Mouse (Mus musculus): ENCODE measurements around the gene Gnb1. TPM values are rescaled to one million over a fixed set of nuclear protein-coding genes. Genes with fewer than 3 reads are reported as not detected.
"Not testable (repeated sequence)": the region's sequence is repeated elsewhere in the genome, so short reads cannot be mapped to it uniquely, and the experiment has no call there.

Gnb1 gene
- polyA plus RNA-seq, 2 experiments from 2014 or later: 291 TPM

DNA sequence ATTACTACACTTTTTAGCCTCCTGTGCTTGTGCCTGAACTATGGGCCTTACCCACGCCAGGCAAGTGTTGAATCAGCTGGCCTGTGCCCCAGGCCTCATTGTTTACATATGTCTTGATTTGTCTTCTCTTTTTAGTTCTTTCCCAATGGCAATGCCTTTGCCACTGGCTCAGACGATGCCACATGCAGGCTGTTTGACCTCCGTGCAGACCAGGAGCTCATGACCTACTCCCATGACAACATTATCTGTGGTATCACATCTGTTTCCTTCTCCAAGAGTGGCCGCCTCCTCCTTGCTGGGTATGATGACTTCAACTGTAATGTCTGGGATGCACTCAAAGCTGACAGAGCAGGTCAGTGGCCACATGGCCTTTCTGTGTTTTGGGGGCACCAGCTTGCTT, 63.7 kb downstream of the Gnb1 start:
- ATAC-seq: no peak

DNA sequence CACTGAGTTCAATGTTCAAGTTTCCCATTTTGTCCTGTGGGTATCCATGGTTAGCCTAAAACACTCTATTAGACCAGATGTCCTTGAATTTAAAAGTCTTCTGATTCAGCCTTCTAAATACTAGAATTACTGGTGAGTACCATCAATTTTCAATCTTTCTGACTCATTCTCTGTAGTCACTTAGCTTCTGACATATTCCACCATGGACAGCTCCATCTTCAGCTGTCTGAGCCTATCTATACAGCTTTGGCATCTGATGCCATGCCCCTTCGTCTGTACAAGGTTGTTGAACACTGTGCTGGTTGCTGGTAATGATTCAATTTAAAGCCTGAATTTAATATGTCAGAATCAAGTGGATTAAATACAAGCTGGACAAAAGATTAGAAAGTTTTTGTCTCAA, 64.3 kb downstream of the Gnb1 start:
- no peak for ATAC-seq

GRCm38 (mm10) chr4:155559454-155559853, 68.3 kb downstream of the Gnb1 start:
- peak; percentile 14 for ATAC-seq

DNA sequence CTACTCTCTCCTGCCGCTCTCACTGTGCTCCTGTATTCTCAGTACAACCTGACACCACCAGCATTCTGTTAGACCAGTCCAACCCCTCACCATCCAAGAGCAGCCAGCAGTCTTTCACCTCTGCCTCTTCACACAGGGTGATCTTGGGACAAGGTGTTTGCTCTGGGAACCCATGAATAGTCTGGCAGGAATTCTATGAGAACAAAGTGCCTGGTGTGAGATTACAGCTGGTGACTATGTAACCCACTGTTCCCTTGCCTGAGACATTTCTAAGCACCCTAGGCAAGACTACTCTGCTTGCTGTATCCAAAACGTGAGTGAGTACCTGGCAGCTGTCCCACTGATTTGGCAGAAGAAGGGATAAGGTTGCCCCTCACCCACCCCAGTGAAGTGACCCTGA, 69.8 kb downstream of the Gnb1 start:
- no peak for ATAC-seq

DNA sequence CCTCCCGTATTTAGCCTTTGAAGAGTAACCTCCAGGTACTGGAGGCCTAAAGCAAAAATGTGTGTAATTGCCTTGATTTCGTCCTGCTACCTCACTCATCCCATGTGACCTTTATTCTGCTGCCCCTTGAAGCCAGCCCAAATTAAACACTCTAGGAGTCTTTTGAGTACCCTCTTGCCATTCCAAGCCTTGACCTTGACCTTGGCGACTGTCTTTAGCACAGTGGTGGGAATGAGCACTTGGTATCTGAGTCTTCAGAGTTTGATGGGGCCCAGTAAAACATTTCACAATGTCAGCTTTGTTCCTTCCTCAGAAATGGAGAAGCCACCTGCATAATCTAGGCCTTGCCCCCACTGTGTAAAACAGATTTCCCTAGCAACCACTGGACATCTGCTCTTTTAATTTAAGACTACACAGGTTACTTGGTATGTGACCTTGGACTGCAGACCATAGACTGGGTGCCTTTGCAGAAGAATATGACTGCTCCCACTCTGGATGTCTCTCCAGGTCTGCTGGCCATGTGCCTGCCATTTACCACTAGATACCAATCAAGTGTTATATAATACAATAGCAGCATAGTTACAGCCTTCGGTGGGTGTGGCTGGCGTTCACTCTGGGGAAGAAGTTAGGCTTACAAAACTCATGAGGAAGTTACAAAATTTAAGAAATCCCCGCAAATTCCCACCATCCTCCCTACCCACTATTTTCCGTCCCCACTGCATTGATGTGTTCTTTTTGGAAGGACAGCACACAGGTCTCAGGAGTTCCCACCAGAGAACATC, 70.7 kb downstream of the Gnb1 start, which contains the start of gene Nadk:
Gene Nadk, plus strand, starts transcription at position 718 of the 782 bp plus-strand sequence.
- no peak for ATAC-seq

GRCm38 (mm10) chr4:155562725-155563399, 71.7 kb downstream of the Gnb1 start:
- no peak for ATAC-seq

DNA sequence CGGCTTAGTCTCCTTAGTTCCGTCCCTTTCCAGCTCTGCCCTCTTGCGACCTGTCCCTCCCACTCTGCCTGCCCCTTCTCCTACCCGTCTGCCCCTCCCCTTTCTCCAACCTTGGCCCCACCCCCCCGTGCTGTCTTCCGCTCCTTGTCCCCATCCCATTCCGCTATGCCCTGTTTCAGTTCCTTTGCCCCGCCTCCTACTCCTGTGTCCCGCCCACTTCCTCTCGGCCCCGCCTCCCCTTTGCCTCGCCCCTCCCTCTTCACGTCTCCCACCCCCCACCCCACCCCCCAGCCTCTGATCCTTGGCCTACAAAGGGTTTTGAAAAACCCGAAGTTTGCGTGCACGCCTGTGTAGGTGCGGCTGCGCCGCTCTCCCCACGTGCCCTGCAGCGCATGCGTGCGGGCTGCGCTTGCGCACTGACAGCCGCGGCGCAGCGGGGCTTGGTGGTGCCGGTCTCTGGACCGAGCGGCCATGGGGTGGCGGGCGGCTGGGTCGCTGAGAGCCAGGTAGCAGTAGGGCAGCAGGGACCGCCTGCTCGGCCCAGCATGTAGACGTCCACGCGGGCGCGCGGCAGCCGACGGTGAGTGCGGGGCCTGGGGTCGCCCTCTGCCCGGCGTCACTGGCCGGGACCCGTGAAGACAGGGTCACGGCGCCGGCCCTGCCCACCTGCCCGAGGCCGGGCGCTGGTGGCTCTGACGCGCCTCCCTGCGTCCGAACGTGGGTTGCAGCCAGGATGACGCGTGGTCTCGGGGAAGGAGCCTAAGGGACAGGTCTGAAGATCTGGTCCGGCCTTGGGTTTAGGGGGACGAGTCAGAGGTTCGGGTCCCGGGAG, 72.5 kb downstream of the Gnb1 start:
- ATAC-seq: peak; percentile 78

- no peak for ATAC-seq
These were observed 73.3 kb downstream of the Gnb1 start for GRCm38 (mm10) chr4:155564315-155565069.

GRCm38 (mm10) chr4:155566555-155566954, 75.4 kb downstream of the Gnb1 start:
- ATAC-seq: no peak

GRCm38 (mm10) chr4:155568170-155568569, 77.0 kb downstream of the Gnb1 start:
- peak; percentile 46 for ATAC-seq

DNA sequence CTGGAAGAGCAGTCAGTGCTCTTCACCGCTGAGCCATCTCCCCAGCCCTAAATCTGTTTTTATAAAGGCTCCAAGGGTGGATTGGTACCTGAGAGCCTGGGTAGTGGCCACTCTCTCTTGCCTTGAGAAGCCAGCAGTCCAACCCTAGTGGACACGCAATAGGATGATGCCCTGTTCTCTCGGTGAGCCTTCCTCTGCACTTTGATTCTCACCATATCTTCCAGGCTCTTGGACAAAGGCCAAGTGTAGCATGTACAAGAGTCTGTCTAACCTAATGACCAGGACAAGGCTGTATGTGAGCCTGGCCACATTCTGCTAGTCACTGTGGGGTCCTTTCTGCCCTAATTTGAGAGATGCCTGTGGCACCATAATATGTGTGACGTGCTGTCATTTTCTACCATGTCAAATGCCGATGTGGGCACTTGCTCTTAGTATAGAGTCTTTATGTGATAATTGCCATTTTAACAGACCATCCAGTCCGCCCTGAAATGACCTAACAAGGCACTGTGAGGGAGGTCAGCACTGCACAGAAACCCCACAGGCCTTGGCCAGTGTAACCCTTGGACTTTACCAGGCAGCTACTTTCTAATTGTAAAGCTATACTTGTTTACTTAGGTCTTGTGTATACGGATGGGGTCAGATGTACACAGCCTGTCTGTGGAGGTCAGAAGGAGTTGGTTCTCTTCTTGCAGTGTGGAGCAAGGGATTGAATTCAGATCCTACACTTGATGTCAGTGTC, 77.6 kb downstream of the Gnb1 start:
- ATAC-seq: no peak

DNA sequence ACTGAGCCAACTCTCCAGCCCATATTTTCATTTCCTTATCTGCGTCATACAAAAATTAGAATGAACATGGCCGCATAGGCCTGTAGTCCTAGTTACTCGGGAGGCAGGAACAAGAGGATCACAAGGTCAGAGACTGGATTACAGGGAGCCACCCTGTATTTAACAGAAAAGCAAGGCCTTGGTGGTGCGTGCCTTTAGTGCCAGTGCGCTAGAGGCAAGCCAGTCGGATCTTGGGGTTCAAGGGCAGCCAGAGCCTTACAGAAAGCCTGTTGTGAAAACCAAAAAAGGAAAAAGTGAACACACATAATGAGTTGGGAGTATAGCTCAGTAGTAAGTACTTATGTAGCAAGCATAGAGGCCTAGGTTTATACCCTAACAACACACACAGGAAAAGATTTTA, 78.7 kb downstream of the Gnb1 start:
- ATAC-seq: no peak

- not testable (repeated sequence) for ATAC-seq
These were observed 79.2 kb downstream of the Gnb1 start for GRCm38 (mm10) chr4:155570315-155570714.

GRCm38 (mm10) chr4:155571442-155571841, 80.3 kb downstream of the Gnb1 start:
- peak; percentile 39 for ATAC-seq

- ATAC-seq: no peak
These were observed 82.0 kb downstream of the Gnb1 start for GRCm38 (mm10) chr4:155573155-155573554.

DNA sequence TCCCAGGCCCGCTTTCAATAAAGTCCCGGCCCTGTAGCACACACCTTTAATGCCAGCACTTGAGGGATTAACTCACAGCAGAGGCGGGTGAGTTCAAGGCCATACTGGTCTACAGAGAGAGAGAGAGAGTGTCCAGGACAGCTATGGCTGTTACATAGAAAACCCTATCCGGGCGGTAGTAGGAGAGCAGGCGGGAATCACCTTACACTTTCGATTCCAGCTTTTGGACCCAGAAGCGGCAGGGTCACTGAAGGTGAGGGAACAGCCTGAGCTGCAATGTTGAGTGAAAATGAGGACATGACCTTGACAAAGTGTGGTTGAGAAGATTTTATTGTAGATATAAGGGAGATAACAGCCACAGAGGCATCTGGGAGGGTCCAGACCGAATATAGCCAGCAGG, 82.7 kb downstream of the Gnb1 start:
- ATAC-seq: no peak

- ATAC-seq: no peak
These were observed 83.8 kb downstream of the Gnb1 start for GRCm38 (mm10) chr4:155574931-155575330.

DNA sequence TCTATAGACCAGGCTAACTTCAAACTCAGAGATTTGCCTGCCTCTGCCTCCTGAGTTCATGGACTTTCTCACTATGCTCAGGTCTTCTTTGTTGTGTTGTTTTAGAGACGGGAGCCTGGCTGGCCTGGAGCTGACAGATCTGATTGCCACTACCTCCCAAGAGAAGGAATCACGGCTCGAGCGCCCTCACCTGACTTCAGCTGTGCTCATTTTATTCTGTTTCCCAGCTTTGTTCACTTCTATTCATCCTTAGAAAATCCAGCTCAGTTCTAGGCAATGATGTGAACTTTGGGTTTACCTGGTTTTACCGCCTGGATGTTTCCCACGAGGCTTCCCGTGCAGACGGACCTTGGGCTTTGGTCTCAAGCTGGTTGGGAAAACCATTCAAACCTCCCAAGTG, 84.4 kb downstream of the Gnb1 start:
- ATAC-seq: no peak

GRCm38 (mm10) chr4:155577132-155577531, 86.0 kb downstream of the Gnb1 start:
- ATAC-seq: no peak

GRCm38 (mm10) chr4:155577741-155578140, 86.6 kb downstream of the Gnb1 start:
- ATAC-seq: no peak

DNA sequence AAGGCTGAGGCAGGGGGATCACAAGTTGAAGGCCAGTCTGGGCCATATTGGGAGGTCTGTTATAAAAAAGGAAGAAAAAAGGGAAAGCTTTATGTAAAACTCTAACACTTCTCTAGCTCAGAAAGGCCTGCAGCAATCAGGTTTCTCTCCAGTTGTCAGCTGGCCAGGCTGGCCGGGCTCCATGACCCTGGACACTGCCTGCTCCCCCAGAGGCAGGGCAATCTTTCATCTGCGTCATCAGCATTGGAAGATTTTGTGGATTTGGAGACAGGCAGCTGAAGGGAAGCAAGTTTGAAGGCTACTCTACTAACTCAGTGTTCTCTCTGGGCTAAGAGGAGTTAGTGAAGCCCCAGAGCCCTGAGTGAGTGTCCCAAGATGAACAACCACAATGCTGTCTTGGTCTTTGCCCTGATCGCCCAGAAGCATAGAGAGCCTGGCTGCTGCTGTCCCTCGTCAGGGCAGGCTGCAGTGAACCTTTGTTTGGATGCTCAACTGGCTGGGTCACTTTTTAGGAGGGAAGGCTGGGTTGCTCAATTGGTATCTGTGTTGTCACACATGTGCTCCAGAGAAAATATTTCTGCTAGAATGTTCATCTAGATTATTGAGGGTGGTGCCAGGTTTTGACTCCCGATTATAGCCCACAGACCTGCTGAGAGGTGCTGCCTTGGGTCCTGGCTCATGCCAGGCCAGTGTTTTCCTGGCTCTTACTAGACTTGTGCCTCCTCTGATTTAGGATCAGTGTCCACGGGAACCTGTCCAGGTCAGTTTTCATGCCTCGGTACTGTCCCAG, 87.4 kb downstream of the Gnb1 start:
- ATAC-seq: no peak
